Mouse (Mus musculus) G1E (cell line): ENCODE measurements around the gene Atp2b2.

Source experiments
- CTCF ChIP-seq: IDR thresholded peaks from 2 replicates; pipeline ENCODE4 v1.5.1; 2012; ENCODE audit warnings: low read depth, low read length, inconsistent platforms, mixed read lengths
- TAL1 ChIP-seq: conservative IDR thresholded peaks from 2 replicates; pipeline ENCODE4 v1.6.1; 2012; ENCODE audit warnings: low read depth, low read length, inconsistent platforms, mixed read lengths

DNA sequence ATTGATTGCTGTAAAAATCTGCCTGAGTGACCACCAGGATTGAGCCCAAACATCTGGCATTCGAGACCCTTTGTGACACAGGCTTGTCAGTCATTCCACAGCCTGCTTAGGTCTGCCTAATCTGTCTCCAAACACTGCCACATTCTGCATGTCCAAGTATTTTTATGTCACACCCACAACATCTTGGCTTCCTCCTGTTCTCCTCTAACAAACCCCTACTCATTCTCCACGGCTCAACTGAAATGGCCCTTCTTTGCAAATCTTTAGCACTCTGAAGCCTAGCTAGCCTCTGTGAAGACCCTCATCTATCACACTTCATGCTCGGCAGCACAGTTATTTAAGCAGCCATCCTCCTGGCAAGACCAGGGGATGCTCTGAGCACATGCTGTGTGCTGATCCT is 72.7 kb downstream of the Atp2b2 start:
- TF ChIP-seq CTCF: no peak
- TF ChIP-seq TAL1: no peak
